Mouse (Mus musculus): Measurements from ENCODE around the gene Sh3bp5l.
A peak's percentile ranks its signal among the peaks of the same experiment; 100 is the strongest.
"Not testable (repeated sequence)": the region's sequence is repeated elsewhere in the genome, so short reads cannot be mapped to it uniquely, and the experiment has no call there.

The Sh3bp5l gene

DNA sequence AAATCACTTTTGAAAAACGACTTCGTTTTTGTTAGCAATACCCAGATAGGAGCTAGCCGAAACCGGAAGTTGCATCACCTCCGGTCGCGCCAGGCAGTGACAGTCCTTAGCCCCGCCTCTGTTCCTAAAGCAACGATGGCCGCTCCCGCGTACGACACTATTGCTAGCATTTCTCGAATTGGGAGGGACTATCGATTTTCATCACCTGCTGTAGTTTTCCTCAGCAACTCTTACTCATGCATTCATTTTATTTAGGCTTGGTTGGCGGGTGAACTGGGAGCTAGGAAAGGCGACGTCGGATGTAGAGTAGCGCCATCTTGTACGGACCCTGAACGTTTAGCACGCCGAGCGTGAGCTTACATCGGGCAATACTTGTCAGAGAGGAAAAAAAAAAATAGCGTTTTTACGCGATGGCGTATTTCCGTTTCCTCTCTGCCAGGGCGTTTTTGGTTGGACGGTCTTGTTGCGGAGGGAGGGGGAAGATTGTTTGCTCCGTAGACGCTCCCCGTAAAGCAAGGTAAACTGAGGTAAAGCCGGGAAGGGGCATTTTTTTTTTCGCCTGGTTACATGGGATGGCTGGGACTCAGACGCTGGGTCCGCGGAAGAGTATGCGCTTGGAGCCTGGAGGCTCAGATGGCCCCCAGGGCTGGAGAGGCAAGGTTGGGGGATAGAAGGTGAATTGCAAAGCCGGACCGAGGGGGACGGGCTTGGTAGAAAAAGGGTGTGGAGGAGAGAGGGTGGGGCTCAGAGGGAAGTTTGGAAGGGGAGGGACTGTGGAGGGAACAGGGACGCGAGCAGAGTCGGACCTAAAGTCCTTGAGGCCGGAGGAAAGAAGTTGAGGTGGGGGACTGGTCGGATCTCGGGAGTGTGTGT is at the start of gene Sh3bp5l, which contains the start of gene Zfp672:
Gene Sh3bp5l, plus strand, starts transcription at position 449 of the 873 bp plus-strand sequence.
Gene Zfp672, minus strand, starts transcription at position 64 of the 873 bp plus-strand sequence.
- peak; percentile 97 for DNase-seq (ENCODE audit: low read depth)

- peak; percentile 21 for DNase-seq (ENCODE audit: low read depth)
These were observed 48.5 kb upstream of the Sh3bp5l start for GRCm38 (mm10) chr11:58281970-58282496.

- peak; percentile 26 for DNase-seq (ENCODE audit: low read depth)
These were observed 48.0 kb upstream of the Sh3bp5l start for GRCm38 (mm10) chr11:58282518-58282917.

DNA sequence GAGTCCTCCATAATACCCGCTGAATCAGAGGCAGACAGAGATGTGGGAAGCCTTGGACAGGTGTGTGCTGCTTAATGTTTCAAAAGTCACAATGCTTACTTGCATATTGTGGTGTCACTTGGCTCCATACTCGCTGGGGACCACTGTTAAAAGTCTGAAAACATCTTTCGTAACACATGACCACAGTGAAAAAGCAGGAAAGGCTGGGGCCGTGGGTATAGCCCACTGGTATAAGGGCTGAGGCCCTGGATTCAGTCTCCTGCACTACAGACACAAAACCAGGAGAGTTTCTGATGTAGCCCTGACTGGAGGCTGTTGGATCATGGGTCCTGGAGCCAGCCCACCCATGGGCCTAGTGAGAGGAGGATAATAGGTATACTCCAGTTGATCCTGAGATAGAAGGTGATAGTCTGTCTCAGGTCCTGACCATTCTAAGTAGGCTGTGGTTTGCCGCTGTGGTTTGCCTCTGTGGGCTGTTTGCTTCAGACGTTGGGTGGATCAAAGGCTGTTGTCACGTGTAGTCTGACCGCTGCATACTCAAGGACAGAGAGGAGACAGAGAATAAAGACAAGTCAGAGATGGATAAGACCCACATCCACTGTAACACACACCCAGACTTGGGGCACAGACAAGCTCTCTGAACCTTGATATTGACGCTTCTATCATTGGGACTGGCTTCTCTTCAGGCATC is 40.4 kb upstream of the Sh3bp5l start:
- DNase-seq (ENCODE audit: low read depth), result peak; percentile 54

GRCm38 (mm10) chr11:58290812-58291211 is 39.7 kb upstream of the Sh3bp5l start:
- no peak for DNase-seq (ENCODE audit: low read depth)

DNA sequence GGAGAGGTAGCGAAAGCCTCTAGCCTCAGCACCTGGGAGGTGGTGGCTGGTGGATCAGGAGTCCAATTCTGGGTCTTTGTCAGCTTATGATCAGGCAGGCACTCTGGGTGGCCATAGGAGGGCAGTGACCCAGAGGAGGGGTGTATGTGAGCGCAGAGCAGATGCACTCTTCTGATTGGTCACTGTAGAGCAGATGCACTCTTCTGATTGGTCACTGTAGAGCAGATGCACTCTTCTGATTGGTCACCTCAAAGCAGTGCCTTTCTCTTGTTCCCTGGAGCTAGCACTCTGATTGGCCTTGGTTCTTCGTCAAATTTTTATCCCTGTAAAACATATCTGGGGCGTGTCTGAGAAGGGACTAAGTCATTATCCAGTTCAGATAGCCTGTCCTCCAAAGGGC is 37.7 kb upstream of the Sh3bp5l start:
- no peak for DNase-seq (ENCODE audit: low read depth)

- DNase-seq (ENCODE audit: low read depth), result no peak
These were observed 33.1 kb upstream of the Sh3bp5l start for GRCm38 (mm10) chr11:58297396-58297795.

GRCm38 (mm10) chr11:58301057-58301456 is 29.5 kb upstream of the Sh3bp5l start:
- peak; percentile 90 for DNase-seq (ENCODE audit: low read depth)

- peak; percentile 98 for DNase-seq (ENCODE audit: low read depth)
These were observed 28.4 kb upstream of the Sh3bp5l start for GRCm38 (mm10) chr11:58301837-58302754.

- DNase-seq (ENCODE audit: low read depth), result no peak
These were observed 27.6 kb upstream of the Sh3bp5l start for GRCm38 (mm10) chr11:58302774-58303445.

DNA sequence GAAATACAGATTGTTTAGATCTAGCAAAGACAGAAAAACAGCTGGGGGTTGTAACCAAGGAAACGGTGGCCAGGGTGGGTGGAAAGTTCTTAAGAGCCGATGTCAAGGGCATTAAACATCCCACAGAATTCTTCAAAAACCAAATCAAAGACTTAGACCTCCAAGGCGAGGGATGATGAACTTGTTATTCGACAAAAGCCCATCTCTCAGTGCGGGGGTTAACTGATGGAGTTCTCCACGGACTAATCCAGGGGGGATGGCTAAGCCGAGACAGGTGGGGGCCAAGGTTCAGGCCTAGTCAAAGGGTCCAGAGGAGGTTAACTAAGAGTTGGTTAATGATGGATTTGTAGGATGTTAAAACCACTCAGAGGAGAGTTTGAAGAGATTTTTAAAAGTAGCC is 26.9 kb upstream of the Sh3bp5l start:
- DNase-seq (ENCODE audit: low read depth), result peak; percentile 32

DNA sequence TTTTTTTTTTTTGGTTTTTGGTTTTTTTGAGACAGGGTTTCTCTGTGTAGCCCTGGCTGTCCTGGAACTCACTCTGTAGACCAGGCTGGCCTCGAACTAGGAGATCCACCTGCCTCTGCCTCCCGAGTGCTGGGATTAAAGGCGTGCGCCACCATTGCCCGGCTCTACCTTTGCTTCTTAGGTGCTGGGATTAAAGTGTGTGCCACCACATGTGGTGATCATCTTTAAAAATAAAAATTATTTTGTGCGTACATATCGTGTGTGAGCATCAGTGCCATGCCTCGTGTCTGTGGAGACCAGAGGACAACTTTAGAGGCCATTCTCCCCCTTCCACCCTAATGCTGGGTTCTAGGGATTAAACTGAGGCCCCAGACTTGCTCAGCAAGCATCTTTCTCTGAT is 25.2 kb upstream of the Sh3bp5l start:
- not testable (repeated sequence) for DNase-seq (ENCODE audit: low read depth)

DNA sequence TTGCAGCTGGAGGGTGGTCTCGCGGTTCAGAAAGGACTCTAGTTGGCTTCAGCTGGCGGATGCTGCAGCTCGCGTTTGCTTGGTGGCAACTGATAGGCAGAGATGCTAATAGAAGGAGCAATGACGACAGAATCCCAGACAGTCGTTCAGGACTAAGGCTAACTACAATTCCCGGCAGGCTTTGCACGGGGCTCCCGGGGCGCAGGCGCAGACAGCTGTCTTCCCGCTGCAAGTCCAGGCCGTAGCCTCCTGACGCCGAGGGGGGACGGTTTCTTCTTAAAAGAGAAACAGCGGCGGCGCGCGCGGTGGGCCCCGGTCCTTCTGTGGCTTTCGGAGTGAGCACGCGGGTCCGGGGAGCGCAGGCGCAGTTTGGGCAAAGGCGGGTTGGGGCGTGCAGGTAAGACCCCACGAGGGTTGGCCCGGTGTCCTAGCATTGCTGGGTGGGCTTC is 23.6 kb upstream of the Sh3bp5l start, which contains the start of gene Zfp692:
Gene Zfp692, plus strand, starts transcription at position 210 of the 449 bp plus-strand sequence.
- DNase-seq (ENCODE audit: low read depth), result peak; percentile 93

GRCm38 (mm10) chr11:58307411-58308080 is 23.0 kb upstream of the Sh3bp5l start:
- DNase-seq (ENCODE audit: low read depth), result peak; percentile 76

DNA sequence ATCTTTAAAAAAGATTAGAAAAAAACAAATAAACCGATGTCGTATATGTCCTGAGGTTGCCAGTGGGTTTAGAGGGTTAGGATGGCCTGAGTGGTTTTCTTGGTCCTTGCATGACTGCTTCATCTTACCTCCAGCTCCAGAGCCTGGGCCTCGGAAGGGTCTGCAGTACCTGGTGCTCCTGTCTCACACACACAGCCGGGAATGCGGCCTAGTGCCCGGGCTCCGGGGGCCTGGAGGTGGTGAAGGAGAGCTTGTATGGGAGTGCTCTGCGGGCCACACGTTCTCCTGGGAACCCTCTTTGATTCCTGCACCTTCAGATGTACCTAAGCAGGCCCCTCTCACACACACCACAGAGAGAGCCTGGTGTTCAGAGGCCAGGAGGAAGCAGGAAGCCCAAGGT is 21.9 kb upstream of the Sh3bp5l start:
- no peak for DNase-seq (ENCODE audit: low read depth)

GRCm38 (mm10) chr11:58314069-58314468 is 16.5 kb upstream of the Sh3bp5l start:
- DNase-seq (ENCODE audit: low read depth), result no peak

DNA sequence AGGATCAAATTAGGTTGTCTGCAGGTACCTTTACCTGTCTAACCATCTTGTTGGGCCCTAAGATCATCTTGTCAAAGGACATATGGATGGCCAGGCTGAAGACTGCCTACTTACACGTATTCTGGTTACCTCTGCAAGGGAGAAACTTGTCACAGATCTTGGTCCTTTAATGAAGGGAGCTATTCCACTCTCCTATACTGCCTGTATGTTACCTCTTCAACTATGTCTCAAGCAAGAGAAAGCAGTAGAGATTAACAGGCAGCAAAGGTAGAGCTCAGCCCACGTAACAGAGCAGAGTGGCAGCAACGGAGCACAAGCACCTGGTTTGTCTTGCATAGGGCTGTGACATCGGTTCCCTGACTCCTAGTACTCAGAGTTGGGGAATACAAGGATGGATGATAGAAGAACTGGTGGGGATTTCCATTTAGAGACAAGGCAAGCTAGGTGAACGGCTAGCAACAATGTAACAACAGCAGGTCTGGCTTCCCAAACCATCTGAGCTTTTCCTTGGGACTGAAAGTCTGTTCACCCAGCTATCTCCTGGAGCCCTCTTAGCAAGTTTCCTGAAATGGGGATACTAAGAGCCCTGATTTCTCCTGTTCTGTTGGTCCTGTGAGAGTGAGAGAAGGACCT is 14.9 kb upstream of the Sh3bp5l start:
- no peak for DNase-seq (ENCODE audit: low read depth)

GRCm38 (mm10) chr11:58316344-58316743 is 14.2 kb upstream of the Sh3bp5l start:
- DNase-seq (ENCODE audit: low read depth), result no peak

DNA sequence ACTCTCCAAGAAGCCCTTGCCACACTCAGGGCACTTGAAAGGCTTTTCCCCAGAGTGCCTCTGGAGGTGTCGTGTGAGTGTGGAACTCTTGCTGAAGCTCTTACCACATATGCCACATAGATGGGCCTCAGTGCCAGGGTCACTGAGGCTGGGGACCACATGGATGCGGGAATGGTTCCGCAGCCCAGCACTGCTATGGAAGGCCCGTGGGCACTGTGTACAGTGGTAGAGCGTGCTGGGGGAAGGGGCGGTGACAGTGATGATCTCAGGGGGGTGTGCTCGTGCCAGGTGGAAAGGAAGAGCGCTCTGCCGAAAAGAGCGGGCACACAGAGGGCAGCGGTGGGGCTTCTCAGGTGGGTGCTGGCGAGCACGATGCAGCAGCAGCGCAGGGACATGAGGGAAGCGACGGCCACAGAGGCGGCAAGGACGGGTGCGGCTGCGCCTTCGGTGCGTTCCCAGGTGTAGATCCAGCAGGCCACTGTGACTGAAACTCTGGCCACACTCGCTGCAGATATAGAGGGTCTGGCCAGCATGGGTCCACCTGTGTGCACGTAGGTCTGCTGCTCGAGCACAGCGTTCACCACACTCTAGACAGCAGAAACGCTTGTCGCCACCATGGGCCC is 13.6 kb upstream of the Sh3bp5l start:
- DNase-seq (ENCODE audit: low read depth), result no peak

All from induced T-regulatory cell, adult 2 months (primary cell).